8 mouse cellular contexts compared by ENCODE assay signal in the genomic region with DNA sequence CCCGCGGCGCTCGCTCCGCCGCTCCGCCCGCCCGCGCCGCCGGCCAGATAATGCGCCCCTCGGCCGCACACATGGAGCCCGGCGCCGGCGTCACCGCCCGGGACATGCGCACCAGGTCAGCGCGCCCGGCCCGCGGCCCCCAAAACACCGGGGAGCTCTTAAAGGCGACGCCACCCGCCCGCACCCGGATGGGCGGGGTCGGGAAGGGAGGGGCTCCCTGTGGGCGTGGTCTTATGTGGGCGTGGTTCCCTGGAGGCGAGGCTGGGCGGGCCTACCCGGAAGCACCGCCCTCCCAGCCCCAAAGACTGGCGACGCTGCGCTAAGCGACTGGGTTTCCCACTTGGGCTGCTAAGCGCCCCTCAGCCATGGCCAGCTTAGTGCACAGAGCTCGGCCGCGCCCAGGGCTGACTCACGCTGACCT. TPM values are rescaled to one million over a fixed set of nuclear protein-coding genes. Genes with fewer than 3 reads are reported as not detected.
DNase-seq lines count a peak whose midpoint lies in the region; ATAC-seq lines count a peak whose summit lies in the region.

No protein-coding gene starts in this region.

- H3K9ac ChIP-seq in hindbrain, embryonic 12.5 days: peak overlapping the region; percentile 89

- H3K4me3 ChIP-seq in hindbrain, embryonic 12.5 days: peak overlapping the region; percentile 95

- peak; percentile 97 for DNase-seq in MN1 (ENCODE audit: low spot score)
- DNase-seq in cerebellum, adult 9-10 months: peak; percentile 96
- peak; percentile 79 to 94 for DNase-seq in frontal cortex, adult 2 months (ENCODE audit: extremely low spot score in 1 of 2, low spot score in 1 of 2)
- peak; percentile 88 to 95 for DNase-seq in layer of hippocampus, postnatal 14 days (ENCODE audit: low spot score in 2 of 2)
- DNase-seq in lung, postnatal 14 days: peak; percentile 98
- DNase-seq in retina, adult 2 months (ENCODE audit: low read depth, low spot score): peak; percentile 93
- peak; percentile 93 to 98 for DNase-seq in thymus, postnatal 36 days

- H3K4me1 ChIP-seq in hindbrain, embryonic 12.5 days: peaks cover 33% of the 10 kb centered on the region

- H3K27me3 ChIP-seq in hindbrain, embryonic 12.5 days: no peaks in the 10 kb centered on the region

- 1% methylated on average over 41 of the region's 50 CpGs for WGBS in hindbrain, embryonic 12.5 days

- peak overlapping the region; percentile 82 for H3K4me2 ChIP-seq in hindbrain, embryonic 12.5 days (replicated peaks)

- peak overlapping the region; percentile 85 for H3K27ac ChIP-seq in hindbrain, embryonic 12.5 days

- no peaks in the 10 kb centered on the region for H3K36me3 ChIP-seq in hindbrain, embryonic 12.5 days

- peak; percentile 94 for ATAC-seq in hindbrain, embryonic 12.5 days (ENCODE audit: low FRiP score)

- H3K9me3 ChIP-seq in hindbrain, embryonic 12.5 days (replicated peaks): no peaks in the 10 kb centered on the region

RNA-seq across cellular contexts. Expression of gene Gatad2a, which starts 22.0 kb away (rescaled TPM):
- 28.6 and 31.0 TPM in 2 replicates for polyA plus RNA-seq in frontal cortex, adult 2 months (2012; rRNA removed)
- 53.1 and 54.8 TPM in 2 replicates for polyA plus RNA-seq in hindbrain, embryonic 12.5 days (2016; fragmentation: Nextera tagmentation; extraction: Ambion mirVana)
- total RNA-seq in layer of hippocampus, postnatal 14 days (2021): 10 to 100 TPM; 30.7 to 38.7 TPM

Comparison
In these comparisons a context has a peak if more than half of its experiments do, and no peak if none do; other contexts are left out.
1. Peak in every context shown above with its lines: DNase-seq, ATAC-seq, H3K4me3 ChIP-seq and H3K27ac ChIP-seq.